Mouse (Mus musculus): ENCODE measurements around the gene Atp8a2. TPM values are rescaled to one million over a fixed set of nuclear protein-coding genes. Genes with fewer than 3 reads are reported as not detected.

The Atp8a2 gene
- polyA plus RNA-seq, 1 experiment from 2014 or later: 4.2 TPM

GRCm38 (mm10) chr14:59878248-59878647, 318.7 kb downstream of the Atp8a2 start:
- H3K27me3 ChIP-seq (ENCODE audit: control insufficient read depth, insufficient read depth, low read length): no peaks in the 10 kb centered on the region
- WGBS: 92% methylated on average over 3 of the region's 3 CpGs
- no peaks in the 10 kb centered on the region for H3K36me3 ChIP-seq (replicated peaks; ENCODE audit: control insufficient read depth, insufficient read depth, low read depth, low read length)
- H3K4me2 ChIP-seq (ENCODE audit: low read depth, low read length): no peak overlapping the region
- H3K4me3 ChIP-seq (ENCODE audit: low read depth, low read length): no peak overlapping the region
- no peak for DNase-seq (ENCODE audit: low spot score)
- H3K27ac ChIP-seq (replicated peaks; ENCODE audit: low read depth, low read length): no peak overlapping the region
- no peaks in the 10 kb centered on the region for H3K4me1 ChIP-seq (ENCODE audit: control insufficient read depth, insufficient read depth, low read length)
- H3K9ac ChIP-seq (replicated peaks; ENCODE audit: low read length): no peak overlapping the region
- no peaks in the 10 kb centered on the region for H3K9me3 ChIP-seq (replicated peaks; ENCODE audit: control insufficient read depth, low read length)
- no peak for ATAC-seq (replicated peaks; ENCODE audit: insufficient number of reproducible peaks, low FRiP score, low TSS enrichment, low read depth)

GRCm38 (mm10) chr14:59876525-59876924, 320.5 kb downstream of the Atp8a2 start:
- DNase-seq (ENCODE audit: low spot score) (no peak), ATAC-seq (replicated peaks; ENCODE audit: insufficient number of reproducible peaks, low FRiP score, low TSS enrichment, low read depth) (no peak)
- Histone ChIP-seq H3K4me2 (ENCODE audit: low read depth, low read length) (no peak overlapping the region), H3K4me3 (ENCODE audit: low read depth, low read length) (no peak overlapping the region), H3K27me3 (ENCODE audit: control insufficient read depth, insufficient read depth, low read length) (no peaks in the 10 kb centered on the region), H3K9ac (replicated peaks; ENCODE audit: low read length) (no peak overlapping the region), H3K9me3 (replicated peaks; ENCODE audit: control insufficient read depth, low read length) (no peaks in the 10 kb centered on the region), H3K36me3 (replicated peaks; ENCODE audit: control insufficient read depth, insufficient read depth, low read depth, low read length) (no peaks in the 10 kb centered on the region), H3K27ac (replicated peaks; ENCODE audit: low read depth, low read length) (no peak overlapping the region), H3K4me1 (ENCODE audit: control insufficient read depth, insufficient read depth, low read length) (no peaks in the 10 kb centered on the region)
- WGBS: 84% methylated on average over 2 of the region's 2 CpGs

- no peak for ATAC-seq (replicated peaks; ENCODE audit: insufficient number of reproducible peaks, low FRiP score, low TSS enrichment, low read depth)
- Histone ChIP-seq H3K36me3 (replicated peaks; ENCODE audit: control insufficient read depth, insufficient read depth, low read depth, low read length) (no peaks in the 10 kb centered on the region), H3K27ac (replicated peaks; ENCODE audit: low read depth, low read length) (no peak overlapping the region), H3K27me3 (ENCODE audit: control insufficient read depth, insufficient read depth, low read length) (no peaks in the 10 kb centered on the region), H3K4me3 (ENCODE audit: low read depth, low read length) (no peak overlapping the region), H3K9me3 (replicated peaks; ENCODE audit: control insufficient read depth, low read length) (no peaks in the 10 kb centered on the region), H3K4me2 (ENCODE audit: low read depth, low read length) (no peak overlapping the region), H3K9ac (replicated peaks; ENCODE audit: low read length) (no peak overlapping the region), H3K4me1 (ENCODE audit: control insufficient read depth, insufficient read depth, low read length) (no peaks in the 10 kb centered on the region)
- no peak for DNase-seq (ENCODE audit: low spot score)
- 55% methylated on average over 7 of the region's 7 CpGs for WGBS
Measured at GRCm38 (mm10) chr14:59868369-59868768, 328.6 kb downstream of the Atp8a2 start.

- H3K4me1 ChIP-seq (ENCODE audit: control insufficient read depth, insufficient read depth, low read length): no peaks in the 10 kb centered on the region
- no peak overlapping the region for H3K9ac ChIP-seq (replicated peaks; ENCODE audit: low read length)
- ATAC-seq (replicated peaks; ENCODE audit: insufficient number of reproducible peaks, low FRiP score, low TSS enrichment, low read depth) (no peak), DNase-seq (ENCODE audit: low spot score) (peak; percentile 54)
- no peaks in the 10 kb centered on the region for H3K36me3 ChIP-seq (replicated peaks; ENCODE audit: control insufficient read depth, insufficient read depth, low read depth, low read length)
- no peak overlapping the region for H3K4me2 ChIP-seq (ENCODE audit: low read depth, low read length)
- 48% methylated on average over 7 of the region's 7 CpGs for WGBS
- H3K9me3 ChIP-seq (replicated peaks; ENCODE audit: control insufficient read depth, low read length): no peaks in the 10 kb centered on the region
- H3K4me3 ChIP-seq (ENCODE audit: low read depth, low read length): no peak overlapping the region
- H3K27me3 ChIP-seq (ENCODE audit: control insufficient read depth, insufficient read depth, low read length): no peaks in the 10 kb centered on the region
- no peak overlapping the region for H3K27ac ChIP-seq (replicated peaks; ENCODE audit: low read depth, low read length)
Measured at GRCm38 (mm10) chr14:59867749-59868148, 329.2 kb downstream of the Atp8a2 start.

GRCm38 (mm10) chr14:59866001-59866400, 331.0 kb downstream of the Atp8a2 start:
- H3K27ac ChIP-seq (replicated peaks; ENCODE audit: low read depth, low read length): no peak overlapping the region

GRCm38 (mm10) chr14:59862351-59862750, 334.6 kb downstream of the Atp8a2 start:
- no peaks in the 10 kb centered on the region for H3K4me1 ChIP-seq (ENCODE audit: control insufficient read depth, insufficient read depth, low read length)
- no peak overlapping the region for H3K9ac ChIP-seq (replicated peaks; ENCODE audit: low read length)
- no peaks in the 10 kb centered on the region for H3K27me3 ChIP-seq (ENCODE audit: control insufficient read depth, insufficient read depth, low read length)
- no peak for ATAC-seq (replicated peaks; ENCODE audit: insufficient number of reproducible peaks, low FRiP score, low TSS enrichment, low read depth)
- no peaks in the 10 kb centered on the region for H3K36me3 ChIP-seq (replicated peaks; ENCODE audit: control insufficient read depth, insufficient read depth, low read depth, low read length)
- H3K9me3 ChIP-seq (replicated peaks; ENCODE audit: control insufficient read depth, low read length): no peaks in the 10 kb centered on the region
- H3K4me2 ChIP-seq (ENCODE audit: low read depth, low read length): no peak overlapping the region
- no peak overlapping the region for H3K27ac ChIP-seq (replicated peaks; ENCODE audit: low read depth, low read length)
- DNase-seq (ENCODE audit: low spot score): no peak
- H3K4me3 ChIP-seq (ENCODE audit: low read depth, low read length): no peak overlapping the region
- 76% methylated on average over 4 of the region's 4 CpGs for WGBS

More at GRCm38 (mm10) chr14:59866001-59866400, 331.0 kb downstream of the Atp8a2 start:
- H3K4me1 ChIP-seq (ENCODE audit: control insufficient read depth, insufficient read depth, low read length): no peaks in the 10 kb centered on the region
- DNase-seq (ENCODE audit: low spot score): no peak
- H3K9ac ChIP-seq (replicated peaks; ENCODE audit: low read length): no peak overlapping the region
- ATAC-seq (replicated peaks; ENCODE audit: insufficient number of reproducible peaks, low FRiP score, low TSS enrichment, low read depth): no peak
- no peak overlapping the region for H3K4me2 ChIP-seq (ENCODE audit: low read depth, low read length)
- H3K9me3 ChIP-seq (replicated peaks; ENCODE audit: control insufficient read depth, low read length): no peaks in the 10 kb centered on the region
- no peaks in the 10 kb centered on the region for H3K27me3 ChIP-seq (ENCODE audit: control insufficient read depth, insufficient read depth, low read length)
- 63% methylated on average over 5 of the region's 5 CpGs for WGBS
- no peaks in the 10 kb centered on the region for H3K36me3 ChIP-seq (replicated peaks; ENCODE audit: control insufficient read depth, insufficient read depth, low read depth, low read length)
- no peak overlapping the region for H3K4me3 ChIP-seq (ENCODE audit: low read depth, low read length)

- H3K27ac ChIP-seq (replicated peaks; ENCODE audit: low read depth, low read length): no peak overlapping the region
- no peaks in the 10 kb centered on the region for H3K4me1 ChIP-seq (ENCODE audit: control insufficient read depth, insufficient read depth, low read length)
- H3K9me3 ChIP-seq (replicated peaks; ENCODE audit: control insufficient read depth, low read length): no peaks in the 10 kb centered on the region
- no peak overlapping the region for H3K4me2 ChIP-seq (ENCODE audit: low read depth, low read length)
- 88% methylated on average over 11 of the region's 11 CpGs for WGBS
- DNase-seq (ENCODE audit: low spot score) (no peak), ATAC-seq (replicated peaks; ENCODE audit: insufficient number of reproducible peaks, low FRiP score, low TSS enrichment, low read depth) (no peak)
- no peaks in the 10 kb centered on the region for H3K36me3 ChIP-seq (replicated peaks; ENCODE audit: control insufficient read depth, insufficient read depth, low read depth, low read length)
- no peaks in the 10 kb centered on the region for H3K27me3 ChIP-seq (ENCODE audit: control insufficient read depth, insufficient read depth, low read length)
- H3K4me3 ChIP-seq (ENCODE audit: low read depth, low read length): no peak overlapping the region
- H3K9ac ChIP-seq (replicated peaks; ENCODE audit: low read length): no peak overlapping the region
Measured at GRCm38 (mm10) chr14:59859830-59860229, 337.1 kb downstream of the Atp8a2 start.

- no peaks in the 10 kb centered on the region for H3K9me3 ChIP-seq (replicated peaks; ENCODE audit: control insufficient read depth, low read length)
- no peak overlapping the region for H3K4me3 ChIP-seq (ENCODE audit: low read depth, low read length)
- no peaks in the 10 kb centered on the region for H3K4me1 ChIP-seq (ENCODE audit: control insufficient read depth, insufficient read depth, low read length)
- WGBS: 65% methylated on average over 6 of the region's 6 CpGs
- H3K4me2 ChIP-seq (ENCODE audit: low read depth, low read length): no peak overlapping the region
- ATAC-seq (replicated peaks; ENCODE audit: insufficient number of reproducible peaks, low FRiP score, low TSS enrichment, low read depth) (no peak), DNase-seq (ENCODE audit: low spot score) (no peak)
- no peaks in the 10 kb centered on the region for H3K27me3 ChIP-seq (ENCODE audit: control insufficient read depth, insufficient read depth, low read length)
- no peak overlapping the region for H3K9ac ChIP-seq (replicated peaks; ENCODE audit: low read length)
- H3K27ac ChIP-seq (replicated peaks; ENCODE audit: low read depth, low read length): no peak overlapping the region
- no peaks in the 10 kb centered on the region for H3K36me3 ChIP-seq (replicated peaks; ENCODE audit: control insufficient read depth, insufficient read depth, low read depth, low read length)
Measured at GRCm38 (mm10) chr14:59858501-59859225, 338.3 kb downstream of the Atp8a2 start.
